Mouse (Mus musculus) spleen, adult 18-20 months (tissue): ENCODE data around the gene Tulp1.
"Not testable (repeated sequence)": the region's sequence is repeated elsewhere in the genome, so short reads cannot be mapped to it uniquely, and the experiment has no call there.

Experiments used
- DNase-seq, 2 experiments: peaks; one replicate each; pipeline ENCODE4 v3.0.0; 2022; ENCODE audit warnings: mixed read lengths in 2 of 2

The Tulp1 gene

DNA sequence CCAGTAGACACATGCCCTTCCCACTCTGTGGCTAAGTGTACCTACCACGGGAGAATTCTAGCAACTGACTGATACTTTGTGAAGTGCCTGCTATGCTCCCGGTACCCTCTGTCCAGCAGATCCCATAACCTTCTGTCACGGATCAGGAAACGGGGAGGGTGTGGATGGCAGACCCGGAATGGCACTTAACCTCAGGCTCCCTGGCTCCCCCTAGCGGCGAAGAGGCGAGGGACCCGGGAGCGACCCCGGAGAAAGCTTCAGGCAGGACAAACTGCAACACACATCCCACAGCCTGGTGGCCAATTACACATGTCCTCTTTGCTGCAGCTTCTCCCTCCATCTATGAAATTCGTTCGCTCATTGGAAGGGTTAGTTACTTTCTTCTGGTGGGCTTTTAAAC, 3.4 kb upstream of the Tulp1 start:
- DNase-seq: peak; percentile 53 to 76

DNA sequence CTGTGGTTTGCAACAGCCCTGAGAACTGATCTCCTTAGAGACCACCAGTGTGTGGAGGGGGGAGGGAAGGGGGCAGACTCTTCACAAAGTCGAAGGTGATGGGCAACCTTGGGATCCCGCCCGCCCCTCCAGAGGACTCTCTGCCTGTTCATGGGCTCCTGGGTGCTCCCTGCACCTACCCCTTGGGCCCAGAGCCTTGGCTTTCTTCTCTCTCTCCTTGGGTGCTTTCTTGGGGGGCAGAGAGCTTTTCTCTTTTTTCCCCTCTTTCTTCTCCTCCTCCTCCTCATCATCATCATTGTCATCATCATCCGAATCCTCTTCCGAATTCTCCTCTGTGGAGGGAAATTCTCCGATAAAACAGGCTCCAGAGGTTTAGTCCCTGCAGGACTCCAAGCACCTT, 1.5 kb downstream of the Tulp1 start:
- DNase-seq: no peak

DNA sequence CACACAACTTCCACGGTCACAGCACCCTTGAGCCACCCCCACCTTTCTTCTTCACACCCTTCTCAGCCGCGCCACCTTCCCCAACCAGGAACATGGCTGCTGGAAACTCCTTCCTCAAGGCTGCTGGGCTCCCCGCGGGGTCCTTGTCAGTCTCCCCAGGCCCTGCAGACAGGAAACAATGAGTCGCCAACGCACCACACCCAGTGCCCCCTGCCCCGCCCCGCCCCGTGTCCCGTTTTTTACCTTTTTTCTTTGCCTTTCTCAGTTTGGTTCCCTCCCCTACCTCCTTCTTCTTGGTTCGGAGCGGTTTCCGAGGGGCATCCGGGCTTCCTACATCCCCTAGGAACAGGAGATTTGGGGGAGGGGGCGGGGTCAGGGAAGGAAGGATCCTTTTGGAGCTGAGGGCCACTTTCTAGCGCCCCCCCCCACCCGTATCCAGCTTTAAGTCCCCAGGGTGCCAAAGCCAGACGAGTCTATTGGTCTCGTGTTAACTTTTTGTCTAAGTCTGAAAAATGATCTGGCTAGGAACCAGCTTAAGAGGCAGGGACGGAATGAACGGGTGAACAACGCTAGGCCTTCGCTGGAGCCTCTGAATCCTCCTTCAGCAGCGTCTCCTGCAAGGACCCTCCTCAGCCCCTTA, 2.2 kb downstream of the Tulp1 start:
- DNase-seq: no peak

DNA sequence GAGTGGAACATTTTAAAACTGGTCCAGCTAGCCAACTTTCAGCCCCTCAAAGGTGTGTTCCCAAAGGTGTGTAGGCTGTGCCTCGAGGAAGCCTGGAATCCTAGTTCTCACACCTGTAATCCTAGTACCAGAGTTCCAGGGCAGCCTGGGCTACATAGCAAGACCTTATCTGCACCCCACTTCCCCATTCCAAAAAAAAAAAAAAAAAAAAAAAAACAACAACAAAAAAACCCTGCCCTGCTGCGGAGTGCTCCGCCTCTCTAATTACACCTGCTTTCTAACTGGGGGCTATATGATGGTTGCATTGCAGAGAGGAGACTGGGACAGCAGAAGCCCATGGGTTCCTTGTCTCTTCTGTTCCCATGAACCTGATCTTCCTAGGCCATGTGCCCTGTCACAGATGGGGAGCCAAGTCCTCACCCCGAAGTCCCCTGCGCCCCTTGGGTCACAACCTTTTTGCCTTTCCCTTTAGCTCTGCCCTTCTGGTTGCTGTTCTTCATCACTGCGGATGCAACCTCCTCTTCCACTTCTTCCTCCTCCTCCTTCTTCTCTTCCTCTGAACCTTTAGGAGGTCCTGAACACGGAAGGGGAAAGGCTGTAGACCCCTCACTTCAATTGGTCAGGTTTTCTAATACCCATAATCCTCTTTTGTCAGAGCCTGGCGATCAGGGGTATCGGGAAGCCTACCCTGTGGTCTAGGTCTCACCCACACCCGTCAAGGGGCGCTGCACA, 2.9 kb downstream of the Tulp1 start:
- DNase-seq: no peak

DNA sequence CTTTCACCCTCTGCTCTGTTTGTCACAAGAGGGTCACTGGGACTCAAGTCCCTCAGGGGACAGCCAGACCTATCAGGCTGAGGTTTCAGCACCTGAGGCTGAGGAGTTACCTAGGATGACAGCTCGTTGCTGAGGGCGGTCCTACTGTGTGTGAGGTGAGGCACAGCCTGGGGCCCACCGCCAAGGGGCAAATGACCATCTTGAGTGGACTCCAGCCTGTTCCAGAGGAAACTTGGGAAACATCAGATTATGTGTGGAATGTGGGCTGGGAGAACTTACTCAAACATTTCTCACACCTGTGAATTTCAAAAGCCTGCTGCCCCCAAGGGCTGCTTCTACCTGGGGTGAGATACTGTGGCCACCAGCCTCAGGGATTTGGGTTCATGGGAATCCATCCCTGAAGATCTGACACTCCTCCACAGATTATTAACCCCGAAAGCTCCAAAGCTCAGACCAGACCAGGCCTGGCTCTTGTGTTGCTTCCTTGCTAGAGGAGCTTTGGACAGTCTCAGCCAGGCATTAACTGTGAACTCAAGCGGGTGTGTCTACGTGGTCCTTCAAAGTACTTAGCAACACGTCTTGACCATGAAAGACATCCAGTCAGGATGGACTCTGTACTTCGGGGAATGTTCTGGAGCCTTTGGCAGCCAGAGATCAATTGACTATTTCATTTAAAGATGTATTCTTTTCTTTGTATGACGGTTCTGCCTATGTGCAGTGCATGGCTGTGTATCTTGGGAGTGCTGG, 4.3 kb downstream of the Tulp1 start:
- DNase-seq: no peak

DNA sequence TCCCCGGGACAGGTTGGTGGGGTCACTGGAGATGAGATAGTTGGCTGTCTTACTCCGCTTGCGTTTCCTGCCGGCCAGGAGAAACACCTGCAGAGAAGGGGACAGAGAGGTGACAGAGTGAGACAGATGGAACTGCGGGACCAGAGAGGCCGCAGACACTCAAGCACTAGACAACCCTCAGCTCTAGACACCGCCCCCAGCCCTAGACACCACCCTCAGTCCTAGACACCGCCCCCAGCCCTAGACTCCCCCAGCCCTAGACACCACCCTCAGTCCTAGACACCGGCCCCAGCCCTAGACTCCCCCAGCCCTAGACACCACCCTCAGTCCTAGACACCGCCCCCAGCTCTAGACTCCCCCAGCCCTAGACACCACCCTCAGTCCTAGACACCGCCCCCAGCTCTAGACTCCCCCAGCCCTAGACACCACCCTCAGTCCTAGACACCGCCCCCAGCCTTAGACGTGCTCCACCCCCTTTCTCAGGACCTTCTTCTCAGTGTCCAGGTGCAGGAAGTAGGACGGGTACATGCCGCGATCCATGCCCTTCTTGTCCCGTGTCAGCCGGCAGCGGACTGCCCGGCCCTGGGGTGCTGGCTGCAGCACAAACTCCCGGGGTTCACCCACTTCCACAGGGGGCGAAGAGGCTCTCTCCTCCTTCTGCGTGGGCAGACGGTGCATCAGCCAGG, 6.3 kb downstream of the Tulp1 start:
- DNase-seq: not testable (repeated sequence)

DNA sequence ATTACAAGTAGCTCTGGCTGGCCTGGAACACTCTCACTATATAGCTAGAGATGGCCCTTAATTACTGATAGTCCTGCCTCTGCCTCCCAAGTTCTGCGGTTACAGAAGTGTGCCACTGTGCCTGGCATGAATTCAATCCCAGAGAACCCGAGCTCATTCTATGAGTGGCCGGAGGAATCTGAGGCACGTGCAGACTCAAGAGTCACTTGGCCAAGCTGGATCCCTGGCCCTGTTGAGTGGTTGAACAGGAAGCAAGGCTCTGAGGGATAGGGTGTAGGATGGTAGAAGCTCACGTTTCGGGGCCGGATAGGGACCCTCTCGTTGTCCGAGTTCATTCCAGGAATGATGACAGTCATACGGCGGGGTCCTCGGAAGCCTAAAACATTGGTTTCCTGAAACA, 9.2 kb downstream of the Tulp1 start:
- DNase-seq: no peak

DNA sequence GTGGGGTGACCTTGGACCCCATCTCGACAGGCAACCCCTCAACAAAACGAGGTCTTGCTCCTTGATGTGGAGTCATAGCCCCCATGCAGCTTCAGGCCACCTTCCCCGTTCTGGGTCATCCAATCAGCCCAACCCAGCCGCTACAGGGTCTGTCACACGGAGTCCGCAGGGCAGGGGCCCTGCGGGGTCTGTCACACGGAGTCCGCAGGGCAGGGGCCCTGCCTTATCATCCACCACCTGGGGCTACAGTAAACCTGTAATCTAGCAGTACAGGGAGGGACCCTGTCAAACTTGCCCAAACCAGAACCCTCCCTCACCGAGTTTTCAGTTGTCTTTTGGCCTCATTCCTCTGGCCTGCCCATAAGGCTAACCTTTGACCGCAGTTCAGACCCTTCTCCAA, 13.0 kb downstream of the Tulp1 start:
- DNase-seq: no peak

DNA sequence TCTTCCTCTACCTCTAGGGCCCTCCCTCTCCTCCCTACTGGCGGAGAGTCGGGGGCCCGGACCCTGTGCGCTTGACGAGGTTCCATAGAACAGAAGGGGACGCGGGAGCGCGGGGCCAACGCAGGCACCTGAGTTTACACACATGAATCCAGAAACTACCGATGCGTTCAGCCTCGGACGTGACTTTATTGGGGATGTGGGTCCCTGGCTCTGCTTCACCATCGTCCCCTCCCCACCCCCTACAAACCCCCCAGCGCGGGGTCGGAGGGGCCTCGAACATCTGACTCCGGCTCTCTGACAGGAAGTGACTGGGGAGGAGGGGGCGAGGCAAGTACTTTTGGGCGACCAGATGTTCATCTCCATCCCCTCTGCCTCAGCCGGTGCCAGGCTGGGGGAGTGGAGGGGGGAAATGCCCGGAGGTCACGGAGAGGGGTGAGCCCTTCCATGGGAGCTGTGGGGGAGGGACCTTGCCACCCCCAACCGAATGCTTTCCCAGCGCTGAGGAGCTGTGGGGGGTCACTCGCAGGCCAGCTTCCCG, 13.6 kb downstream of the Tulp1 start:
- no peak for DNase-seq

DNA sequence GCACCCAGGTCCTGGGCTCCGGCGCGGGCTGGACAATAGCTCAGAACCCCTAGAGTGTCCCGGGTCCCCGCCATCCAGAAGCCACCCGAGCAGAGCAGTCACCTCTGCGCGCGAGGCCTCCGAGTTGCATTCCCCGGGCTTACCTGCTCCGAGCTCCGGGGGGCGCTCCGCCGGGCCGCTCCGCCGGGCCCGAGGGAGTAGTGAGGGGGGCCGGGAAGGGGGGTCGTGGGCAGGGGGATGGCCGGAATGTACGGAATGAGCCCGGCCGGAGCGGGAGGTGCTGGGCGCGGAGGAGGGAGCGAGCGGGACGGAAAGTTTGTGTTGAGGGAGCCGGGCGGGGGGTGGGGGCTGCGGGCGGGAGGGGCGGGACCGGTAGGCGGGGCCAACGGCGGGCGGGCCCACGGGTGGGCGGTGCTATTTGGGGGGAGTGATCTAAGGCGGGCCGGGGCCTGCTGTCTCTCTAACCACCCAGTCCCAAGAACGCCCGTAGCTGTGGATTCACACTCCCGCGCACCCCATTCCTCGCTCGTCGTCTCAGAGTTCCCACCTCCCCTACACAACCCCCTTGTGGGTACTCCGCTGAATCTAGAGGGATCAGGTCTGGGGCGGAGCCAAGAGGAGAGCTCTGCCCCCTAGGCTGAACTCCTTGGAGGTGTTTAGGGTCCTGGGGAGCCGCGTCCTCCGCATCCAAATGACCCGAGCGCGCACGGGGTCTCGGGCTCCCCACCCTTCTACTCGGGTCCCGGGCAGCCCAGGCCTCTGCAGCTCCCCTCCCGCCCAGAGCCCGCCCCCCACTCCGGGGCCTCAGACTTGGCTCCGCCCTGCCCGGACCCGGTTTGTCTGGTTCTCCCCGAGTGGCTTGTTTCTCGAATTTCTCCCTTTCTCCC, 14.3 kb downstream of the Tulp1 start, which contains the start of gene Tead3:
TSS of gene Tead3 (minus strand) at position 352 of the 887 bp plus-strand sequence.
- peak; percentile 23 to 40 for DNase-seq

DNA sequence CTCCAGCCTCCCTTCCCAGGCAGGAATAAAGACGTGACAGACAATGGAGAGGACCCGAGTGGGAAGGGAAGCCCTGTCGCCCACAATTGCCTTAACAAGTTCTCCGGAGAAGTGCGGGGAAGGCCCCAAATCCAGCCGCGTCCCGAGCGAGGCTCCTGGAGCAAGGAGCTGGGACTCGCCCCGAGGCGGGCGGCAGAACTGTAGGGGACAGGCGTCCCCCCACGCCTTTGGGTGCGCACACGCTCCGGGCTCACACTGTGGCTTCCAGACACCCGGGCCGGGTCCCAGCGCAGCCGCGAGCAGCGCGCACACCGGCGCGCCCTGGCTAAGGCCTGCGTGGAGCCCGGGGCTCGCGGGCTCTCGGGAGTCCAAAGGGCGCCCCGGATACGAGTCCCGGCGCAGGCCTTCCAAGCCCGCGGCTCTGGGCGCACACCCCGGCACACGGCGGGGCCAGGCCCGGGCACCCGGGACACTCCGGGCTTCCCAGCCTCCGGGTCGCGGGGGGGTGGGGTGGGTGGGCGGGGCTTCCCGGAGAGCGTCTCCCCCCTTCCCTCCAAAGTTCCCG, 15.0 kb downstream of the Tulp1 start:
- no peak for DNase-seq

DNA sequence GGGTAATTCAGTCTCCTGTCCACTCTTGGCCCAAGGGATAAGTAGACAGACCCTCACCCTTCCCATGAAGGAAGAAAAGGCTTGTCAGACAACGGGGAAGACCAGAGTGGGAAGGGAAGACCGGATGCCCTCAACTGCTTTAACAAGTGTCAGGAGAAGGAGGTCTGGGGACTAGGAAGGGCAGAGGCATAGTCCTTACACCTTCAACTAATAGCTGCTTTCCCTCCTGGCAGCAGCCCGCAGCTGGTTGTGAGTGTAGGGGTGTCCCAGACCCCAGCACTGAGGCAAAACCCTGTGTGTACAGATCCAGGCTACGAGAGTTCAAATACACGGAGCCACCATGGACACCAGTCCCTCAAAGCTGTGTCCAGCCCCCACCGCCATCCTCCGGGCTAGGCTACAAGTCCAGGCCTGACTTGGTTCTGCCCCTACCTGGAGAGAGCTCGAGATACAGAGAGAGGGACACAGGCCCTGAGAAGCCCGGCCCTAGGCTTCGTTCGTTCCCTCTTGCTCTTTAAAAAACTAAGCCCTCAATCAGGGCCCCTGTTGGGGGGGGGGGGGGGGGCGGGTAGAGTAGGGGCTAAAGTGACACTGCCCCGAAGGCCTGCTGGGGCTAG, 15.7 kb downstream of the Tulp1 start:
- no peak for DNase-seq

DNA sequence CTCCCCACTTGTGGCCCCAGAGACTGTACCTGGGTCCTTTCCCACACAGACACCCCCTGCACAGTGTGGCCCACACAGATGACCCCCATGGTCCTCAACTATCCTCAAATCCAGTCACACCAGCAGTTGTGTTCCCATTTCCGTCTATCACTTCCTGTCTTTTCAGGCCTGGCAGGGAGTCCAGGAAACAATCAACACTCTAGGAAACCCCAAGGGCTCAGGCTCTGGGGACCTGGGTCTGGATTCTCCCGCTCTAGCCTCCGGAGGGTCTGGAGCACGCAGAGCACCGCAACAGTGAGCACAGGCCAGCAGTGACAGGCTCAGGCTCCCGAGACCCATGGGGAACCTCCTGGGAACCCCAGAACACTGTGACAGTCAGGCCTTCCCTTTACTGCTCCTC, 16.8 kb downstream of the Tulp1 start:
- DNase-seq: no peak

DNA sequence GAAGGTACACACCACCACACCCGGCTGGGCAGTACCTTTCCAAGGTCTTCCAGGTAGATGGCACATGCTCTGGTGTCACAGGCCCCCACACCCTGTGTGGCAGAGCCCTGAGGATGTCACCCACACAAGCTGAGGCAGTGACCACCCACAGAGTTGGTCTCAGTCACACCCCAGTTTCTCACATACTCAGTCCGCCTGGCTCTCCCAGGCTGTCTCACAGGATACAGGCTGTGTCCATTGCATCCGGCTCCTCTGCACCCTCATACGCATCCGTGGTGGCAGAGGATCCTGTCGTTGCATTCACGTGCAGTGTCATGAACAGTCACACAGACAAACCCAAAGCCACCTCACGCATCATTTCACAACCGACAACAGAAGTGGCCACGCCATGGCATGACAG, 17.7 kb downstream of the Tulp1 start:
- no peak for DNase-seq

DNA sequence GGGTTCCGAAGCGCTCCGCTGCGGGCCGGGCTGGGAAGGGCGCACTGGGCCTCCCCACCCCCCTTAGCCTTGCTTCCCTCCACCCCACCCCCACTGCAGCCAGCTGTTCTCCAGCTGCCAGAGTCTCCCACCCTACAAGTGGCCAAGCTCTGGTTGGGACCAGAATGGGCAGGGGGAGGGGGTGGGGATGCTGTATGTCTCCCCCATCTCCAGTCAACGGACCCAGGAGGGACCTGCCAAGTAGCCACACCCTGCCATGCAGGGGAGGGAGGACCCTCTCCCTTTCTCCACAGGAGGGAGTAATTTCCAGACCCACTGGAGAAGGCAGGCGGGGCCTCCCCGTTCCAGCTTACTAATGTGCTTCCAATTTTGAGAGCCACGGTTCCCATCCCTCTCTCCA, 19.1 kb downstream of the Tulp1 start:
- no peak for DNase-seq

DNA sequence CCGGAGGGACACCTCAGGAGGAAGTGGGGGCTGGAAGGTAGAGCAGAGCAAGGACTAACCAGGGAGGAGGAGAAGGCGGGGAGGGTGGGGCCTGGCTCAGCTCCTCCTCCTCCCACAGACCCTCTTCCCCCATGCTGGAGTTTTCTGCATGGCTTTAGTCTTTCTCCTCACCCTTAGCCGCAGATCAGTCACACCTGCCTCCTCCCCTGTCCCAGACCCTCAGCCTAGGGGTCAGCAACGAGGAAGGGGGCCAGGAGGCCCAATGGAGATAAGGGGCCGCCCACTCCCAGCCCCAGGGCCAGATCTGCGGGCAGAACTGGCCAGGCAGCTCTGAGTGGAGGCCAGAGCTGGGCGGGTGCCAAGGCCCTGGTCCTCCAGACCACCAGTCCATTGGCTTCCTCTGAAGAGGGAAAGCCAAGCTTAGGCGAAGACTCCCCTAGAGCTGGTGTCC, 19.7 kb downstream of the Tulp1 start:
- DNase-seq: no peak

DNA sequence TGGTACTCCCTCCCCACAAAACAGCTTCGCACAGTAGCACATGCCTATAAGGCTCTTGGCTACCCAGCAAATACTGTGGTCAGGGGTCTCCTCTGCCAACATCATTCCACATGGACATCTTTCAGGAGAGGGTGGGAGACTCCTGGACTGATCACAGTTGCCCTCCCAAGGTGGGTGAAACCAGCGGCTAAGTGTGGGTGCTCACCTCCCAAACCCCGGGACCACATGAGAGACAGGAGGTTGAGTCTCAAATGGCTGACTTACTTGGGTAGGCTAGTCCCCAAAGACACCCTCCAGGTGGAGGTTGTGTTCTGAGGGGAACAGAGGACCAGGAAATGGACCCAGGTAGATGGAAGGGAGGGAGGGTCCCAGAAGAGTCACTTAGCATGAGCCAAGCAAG, 20.4 kb downstream of the Tulp1 start:
- DNase-seq: no peak

DNA sequence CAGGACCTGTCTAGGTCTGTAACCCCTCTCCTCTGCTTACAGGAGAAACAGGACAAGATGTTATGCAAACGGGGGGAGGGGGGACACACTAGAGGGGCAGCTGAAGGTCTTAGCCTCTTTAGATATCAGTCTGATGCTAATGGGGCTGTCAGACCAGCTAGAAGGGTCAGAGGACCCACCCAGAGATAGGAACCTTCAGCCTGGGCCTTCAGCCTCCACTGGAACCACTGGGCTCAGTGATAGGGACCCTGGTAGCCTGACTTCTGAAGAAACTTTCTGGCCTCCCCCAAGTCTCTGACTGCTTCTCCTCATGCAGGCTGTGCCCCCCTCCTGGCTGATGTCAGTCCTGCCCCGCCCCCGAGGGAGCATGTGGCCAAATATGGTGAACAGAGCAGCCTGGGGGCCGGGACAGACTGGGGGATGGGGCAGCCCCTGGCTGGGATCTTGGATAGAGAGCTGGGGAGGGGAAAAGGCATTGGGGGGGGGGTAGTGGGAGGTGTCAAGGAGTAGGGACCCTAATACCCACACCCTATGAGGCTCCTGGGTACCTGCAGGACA, 20.9 kb downstream of the Tulp1 start:
- DNase-seq: no peak

DNA sequence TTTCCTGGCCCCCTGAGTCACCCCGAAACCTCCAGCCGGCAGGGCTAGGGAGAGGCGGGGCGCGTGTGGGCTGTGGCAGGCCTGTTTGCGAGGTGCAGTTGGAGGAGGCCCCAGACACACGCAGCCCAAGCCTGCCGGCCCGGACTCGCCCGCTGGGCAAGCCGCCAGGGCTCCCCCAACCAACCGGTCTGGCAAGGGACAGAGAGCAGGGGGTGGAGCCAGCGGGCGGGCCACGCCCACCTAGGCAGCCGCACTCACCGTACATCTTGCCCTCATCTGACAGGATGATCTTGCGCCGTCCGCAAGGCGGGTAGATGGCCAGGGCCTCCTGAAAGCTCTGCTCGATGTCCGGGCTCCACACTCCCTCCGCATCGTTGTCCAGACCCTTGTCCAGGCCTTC, 23.9 kb downstream of the Tulp1 start:
- DNase-seq: peak; percentile 34 to 39

DNA sequence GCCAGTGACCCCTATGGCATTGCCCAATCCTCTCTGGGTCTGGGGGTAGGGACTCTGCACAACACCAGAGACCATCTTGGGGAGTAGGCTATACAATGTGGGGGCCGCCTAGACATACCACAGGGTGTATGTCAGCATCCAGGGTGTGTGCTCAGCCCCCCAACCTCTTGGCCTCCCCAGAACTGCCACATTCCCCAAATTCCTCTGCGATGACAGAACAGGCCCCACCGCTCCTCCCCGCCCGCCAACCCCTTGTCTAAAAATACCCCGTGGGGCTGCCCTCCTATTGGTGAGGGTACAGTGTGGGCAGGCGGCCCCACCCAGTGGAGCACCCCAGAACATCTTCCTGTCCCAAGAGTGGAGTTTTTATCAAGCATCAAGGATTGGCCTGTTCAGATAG, 24.4 kb downstream of the Tulp1 start:
- no peak for DNase-seq

DNA sequence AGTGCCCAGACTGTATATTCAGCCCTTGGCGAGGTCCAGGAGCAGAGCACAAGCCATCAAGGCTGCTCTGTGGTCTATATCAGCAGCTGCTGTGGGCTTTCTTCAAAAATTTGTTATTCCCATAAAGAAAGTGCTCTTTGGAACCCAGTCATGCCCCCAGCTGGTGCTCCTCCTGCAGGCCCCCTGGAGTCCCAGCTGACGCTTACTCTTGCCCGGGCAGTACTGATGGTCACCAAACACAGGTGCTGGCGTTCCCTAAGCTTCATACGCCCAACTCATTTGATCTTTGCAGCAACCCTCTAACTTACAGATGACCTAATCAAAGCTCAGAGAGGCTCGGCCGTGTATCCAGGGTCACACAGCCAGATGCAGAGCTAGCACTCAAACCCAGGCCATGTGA, 27.5 kb downstream of the Tulp1 start:
- no peak for DNase-seq
